Mouse (Mus musculus): ENCODE measurements around the gene Vmn1r211. TPM values are rescaled to one million over a fixed set of nuclear protein-coding genes. Genes with fewer than 3 reads are reported as not detected.
"Not testable (repeated sequence)": the region's sequence is repeated elsewhere in the genome, so short reads cannot be mapped to it uniquely, and the experiment has no call there.

The Vmn1r211 gene
- total RNA-seq (2021) = not detected in 2 replicates
- long read RNA-seq, experiment 1 = 0 reads
- long read RNA-seq, experiment 2 = 0 reads

- no peak for DNase-seq
Observed at GRCm38 (mm10) chr13:22857461-22857860, at the start of gene Vmn1r211. Gene Vmn1r211 (minus strand): TSS chr13:22857561.

DNA sequence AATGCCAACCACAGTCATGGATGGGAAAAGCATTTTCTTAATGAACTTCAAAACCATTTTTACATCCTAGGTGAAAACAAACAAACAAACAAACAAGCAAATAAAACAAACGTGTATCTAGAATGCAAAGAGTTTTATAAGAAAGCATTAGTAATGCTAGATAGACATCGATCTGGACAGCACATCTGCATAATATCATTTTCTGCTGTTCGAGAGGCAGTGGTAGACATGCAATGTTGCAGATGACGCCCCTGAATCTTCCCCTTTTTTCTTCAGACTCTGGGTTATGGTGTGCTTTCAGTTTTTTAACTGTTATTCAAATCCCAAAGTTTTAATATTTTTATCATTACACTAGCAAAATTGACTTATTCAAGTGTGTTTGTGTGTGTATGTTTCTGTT lies 26.7 kb upstream of the Vmn1r211 start, which contains the start of gene Vmn1r212:
Gene Vmn1r212 (minus strand): TSS at position 101 of the 400 bp plus-strand sequence.
- DNase-seq = no peak

DNA sequence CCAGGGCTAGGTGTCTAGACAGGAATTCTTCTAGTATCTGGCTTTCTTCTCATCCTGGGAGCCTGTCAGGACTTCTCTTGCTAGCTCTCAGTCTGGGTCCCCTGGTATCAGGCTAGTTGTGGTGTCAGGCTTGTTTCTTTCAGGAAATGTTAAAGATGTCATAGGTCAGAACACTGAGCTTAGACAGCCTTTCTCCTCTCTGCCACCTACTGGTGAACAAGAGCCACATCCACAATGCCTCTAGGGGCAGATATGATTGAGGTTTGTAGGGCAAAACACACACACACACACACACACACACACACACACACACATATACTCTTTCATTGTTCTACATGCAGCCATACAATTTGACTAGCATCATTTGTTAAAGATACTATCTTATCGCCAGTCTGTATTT lies 21.9 kb upstream of the Vmn1r211 start:
- DNase-seq = no peak

DNA sequence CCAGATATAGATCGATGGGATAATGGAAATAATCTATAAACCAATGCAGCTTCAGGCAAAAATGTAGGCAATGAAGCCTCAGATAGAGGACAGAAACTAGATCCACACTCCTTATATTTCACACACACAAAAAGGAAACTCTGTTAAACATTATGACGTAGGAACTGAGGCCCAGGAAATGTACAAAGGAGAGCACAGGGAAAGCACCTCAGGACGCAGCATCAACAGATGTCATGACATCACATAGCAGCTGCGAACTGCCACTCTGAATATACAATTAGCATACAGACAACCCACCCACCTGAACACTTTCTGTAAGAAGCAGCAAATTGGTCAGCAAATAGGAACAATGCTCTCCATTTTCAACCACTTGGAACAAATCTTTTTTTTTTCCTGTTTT lies 2.6 kb downstream of the Vmn1r211 start:
- no peak for DNase-seq

DNA sequence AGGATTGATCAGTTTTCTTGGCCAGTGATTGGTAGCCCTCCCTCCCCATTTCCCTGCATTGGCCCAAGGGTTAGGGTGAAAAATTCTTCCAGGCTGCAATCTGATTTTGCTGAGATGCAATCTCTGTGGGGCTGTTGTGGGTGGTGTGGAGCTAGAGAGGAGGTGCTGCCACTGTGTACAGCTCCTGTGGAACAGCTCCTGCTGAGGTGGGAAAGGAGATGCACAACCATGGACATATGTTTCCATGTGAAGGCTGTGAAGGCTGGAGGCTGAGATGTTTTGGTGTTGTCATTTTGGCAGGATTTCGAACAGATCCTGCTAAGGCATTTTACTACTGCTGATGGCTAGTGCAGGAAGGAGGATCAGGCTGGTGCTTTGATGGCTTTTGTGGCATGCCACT lies 10.6 kb downstream of the Vmn1r211 start:
- DNase-seq = no peak

DNA sequence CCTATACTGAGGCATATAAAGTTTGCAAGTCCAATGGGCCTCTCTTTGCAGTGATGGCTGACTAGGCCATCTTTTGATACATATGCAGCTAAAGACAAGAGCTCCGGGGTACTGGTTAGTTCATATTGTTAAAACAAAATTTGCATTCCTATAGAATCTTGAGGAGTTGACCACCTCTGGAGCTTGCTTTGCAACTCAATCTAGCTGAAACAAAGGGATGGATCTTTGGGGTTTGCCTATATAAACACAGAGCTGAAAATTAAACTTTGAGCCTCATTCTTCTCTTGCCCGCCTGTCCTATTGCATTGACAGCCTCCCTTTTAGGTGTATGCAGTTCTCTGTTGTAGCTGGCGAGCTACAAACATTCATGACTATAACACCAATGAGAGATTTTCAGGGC lies 13.1 kb downstream of the Vmn1r211 start:
- not testable (repeated sequence) for DNase-seq

DNA sequence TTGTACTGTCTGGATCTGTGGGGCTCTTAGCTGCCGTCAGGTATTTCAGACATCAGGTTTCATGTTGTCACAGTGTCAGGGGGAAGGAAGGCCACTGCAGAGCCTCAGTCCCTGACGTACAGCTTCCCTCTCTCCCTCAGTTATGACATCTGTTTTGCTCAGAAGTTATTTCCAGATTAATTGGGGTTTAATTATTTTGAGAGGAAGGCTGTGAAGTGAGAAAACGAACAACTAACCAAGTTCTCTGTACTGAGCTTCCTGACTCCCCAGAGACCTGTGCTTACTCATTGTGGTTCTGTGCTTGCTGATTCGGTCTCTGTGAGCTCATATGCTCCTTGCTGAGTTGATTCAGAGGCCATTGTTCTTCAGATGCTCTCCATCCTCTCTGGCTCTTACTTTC lies 26.1 kb downstream of the Vmn1r211 start, which contains the start of gene Vmn1r210:
Gene Vmn1r210 (minus strand): TSS at position 101 of the 400 bp plus-strand sequence.
- DNase-seq = no peak

- DNase-seq = not testable (repeated sequence)
Observed at GRCm38 (mm10) chr13:22829395-22829794, 28.0 kb downstream of the Vmn1r211 start.

DNA sequence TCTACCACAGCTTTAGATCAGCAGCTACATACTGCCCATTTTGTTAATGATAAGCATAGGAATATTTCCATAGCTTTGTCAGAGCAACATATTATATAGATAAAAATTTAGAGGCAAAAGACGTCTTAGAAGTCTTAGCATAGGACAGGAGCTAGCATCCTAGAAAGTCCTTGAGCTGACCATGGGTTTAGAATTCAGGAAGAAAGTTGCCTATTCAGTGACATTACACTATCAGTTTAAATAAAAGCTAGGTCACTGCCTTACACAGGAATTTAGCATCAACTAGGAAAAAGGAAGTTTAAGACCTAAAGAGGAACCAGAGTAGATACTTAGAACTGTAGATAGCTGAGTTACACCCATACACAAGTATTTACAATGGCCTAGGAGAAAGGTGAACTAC lies 35.8 kb downstream of the Vmn1r211 start:
- DNase-seq = not testable (repeated sequence)

DNA sequence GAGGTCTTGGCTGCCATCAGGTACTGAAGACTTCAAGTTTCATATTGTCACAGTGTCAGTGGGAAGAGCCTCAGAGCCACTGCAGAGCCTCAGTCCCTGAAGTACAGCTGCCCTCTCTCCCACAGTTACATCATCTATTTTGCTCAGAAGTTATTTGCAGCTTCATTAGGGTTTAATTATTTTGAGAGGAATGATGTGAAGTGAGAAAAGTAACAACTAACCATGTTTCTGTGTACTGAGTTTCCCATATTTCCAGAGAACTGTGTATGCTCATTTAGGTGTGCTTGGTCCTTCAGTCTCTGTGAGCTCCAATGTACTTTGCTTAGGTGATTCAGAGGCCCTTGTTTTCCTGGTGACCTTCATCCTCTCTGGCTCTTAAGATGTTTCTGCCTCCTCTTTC lies 47.8 kb downstream of the Vmn1r211 start, which contains the start of gene Vmn1r209:
Gene Vmn1r209 (minus strand): TSS at position 101 of the 400 bp plus-strand sequence.
- not testable (repeated sequence) for DNase-seq

Other genes with a start within 250 kb of the Vmn1r211 start
- not detected in 2 replicates for gene Vmn1r206, start 233.3 kb downstream of the Vmn1r211 start, total RNA-seq (2021)
- gene Vmn1r207-ps, start 127.9 kb downstream of the Vmn1r211 start, total RNA-seq (2021) = not detected in 2 replicates
- not detected in 2 replicates for gene Vmn1r208, start 80.2 kb downstream of the Vmn1r211 start, total RNA-seq (2021)
- not detected in 2 replicates for gene Vmn1r209, start 47.9 kb downstream of the Vmn1r211 start, total RNA-seq (2021)
- not detected in 2 replicates for gene Vmn1r210, start 26.2 kb downstream of the Vmn1r211 start, total RNA-seq (2021)
- gene Vmn1r212, start 26.6 kb upstream of the Vmn1r211 start, total RNA-seq (2021) = not detected in 2 replicates
- not detected in 2 replicates for gene Vmn1r213, start 150.1 kb upstream of the Vmn1r211 start, total RNA-seq (2021)
- not detected in 2 replicates for gene Vmn1r214, start 172.9 kb upstream of the Vmn1r211 start, total RNA-seq (2021)
- not detected in 2 replicates for gene Vmn1r215, start 210.5 kb upstream of the Vmn1r211 start, total RNA-seq (2021)